7 mouse cellular contexts compared by ENCODE assay signal in genomic region chr5:112297257-112297656, GRCm38 (mm10). TPM values are rescaled to one million over a fixed set of nuclear protein-coding genes. Genes with fewer than 3 reads are reported as not detected.
DNase-seq lines count a peak whose midpoint lies in the region; ATAC-seq lines count a peak whose summit lies in the region.

No protein-coding gene starts in this region.

- WGBS in limb, embryonic 15.5 days = 69% methylated on average over 2 of the region's 2 CpGs
- 84% methylated on average over 2 of the region's 2 CpGs for WGBS in limb, embryonic 10.5 days

- H3K9me3 ChIP-seq in limb, embryonic 15.5 days = no peaks in the 10 kb centered on the region
- H3K9me3 ChIP-seq in limb, embryonic 10.5 days (replicated peaks) = no peaks in the 10 kb centered on the region

- peak overlapping the region; percentile 60; the same call in 1 of the 2 replicates for H3K27ac ChIP-seq in limb, embryonic 15.5 days
- no peak overlapping the region for H3K27ac ChIP-seq in limb, embryonic 10.5 days

- no peak for ATAC-seq in limb, embryonic 15.5 days (ENCODE audit: insufficient number of reproducible peaks, low FRiP score, low TSS enrichment, low read depth)
- ATAC-seq in megakaryocyte progenitor cell, adult 5-6 weeks (replicated peaks; ENCODE audit: poor library complexity) = peak; percentile 4

- no peak for DNase-seq in limb, embryonic 10.5 days (ENCODE audit: low spot score)
- peak; percentile 38 for DNase-seq in ES-CJ7 (ENCODE audit: low read depth, low spot score)
- peak; percentile 62 for DNase-seq in brain, adult 2 months (ENCODE audit: low read depth, low spot score)
- DNase-seq in right cerebral cortex, postnatal 25 days = no peak
- DNase-seq in gastrocnemius, postnatal 10 days = no peak

- H3K4me2 ChIP-seq in limb, embryonic 15.5 days = no peak overlapping the region

- H3K27me3 ChIP-seq in limb, embryonic 15.5 days = no peaks in the 10 kb centered on the region
- no peaks in the 10 kb centered on the region for H3K27me3 ChIP-seq in limb, embryonic 10.5 days (ENCODE audit: low read depth, poor library complexity, severe bottlenecking)

- no peak overlapping the region for H3K9ac ChIP-seq in limb, embryonic 15.5 days

- no peak overlapping the region for H3K4me3 ChIP-seq in limb, embryonic 15.5 days
- H3K4me3 ChIP-seq in limb, embryonic 10.5 days = no peak overlapping the region

- no peaks in the 10 kb centered on the region for H3K36me3 ChIP-seq in limb, embryonic 15.5 days
- 0 out of 2 replicates have a peak, but pooled peaks cover 2% of the 10 kb centered on the region for H3K36me3 ChIP-seq in limb, embryonic 10.5 days

- peaks cover 22% of the 10 kb centered on the region for H3K4me1 ChIP-seq in limb, embryonic 15.5 days
- peaks cover 17% of the 10 kb centered on the region for H3K4me1 ChIP-seq in limb, embryonic 10.5 days

RNA-seq across cellular contexts. Expression of gene Tpst2, which starts 20.8 kb away (rescaled TPM):
- polyA plus RNA-seq in limb, embryonic 15.5 days (2015; fragmentation: Nextera tagmentation; extraction: Ambion mirVana) = 51.2 and 54.7 TPM in 2 replicates
- polyA plus RNA-seq in limb, embryonic 10.5 days (2016; fragmentation: Nextera tagmentation; extraction: Ambion mirVana) = 37.5 and 38.0 TPM in 2 replicates
- total RNA-seq in megakaryocyte progenitor cell, adult 5-6 weeks (2015) = 22.6 and 29.6 TPM in 2 replicates
- total RNA-seq in megakaryocyte progenitor cell, adult 5-6 weeks (2017) = 31.4 and 45.3 TPM in 2 replicates
- 10 to 100 TPM; 21.5 to 23.6 TPM for total RNA-seq in gastrocnemius, postnatal 10 days (2021)

RNA-seq across cellular contexts. Expression of gene Tfip11, which starts 28.9 kb away (rescaled TPM):
- 28.3 and 28.7 TPM in 2 replicates for polyA plus RNA-seq in limb, embryonic 15.5 days (2015; fragmentation: Nextera tagmentation; extraction: Ambion mirVana)
- 43.5 and 44.4 TPM in 2 replicates for polyA plus RNA-seq in limb, embryonic 10.5 days (2016; fragmentation: Nextera tagmentation; extraction: Ambion mirVana)
- 12.9 and 16.2 TPM in 2 replicates for total RNA-seq in megakaryocyte progenitor cell, adult 5-6 weeks (2015)
- 12.9 and 20.1 TPM in 2 replicates for total RNA-seq in megakaryocyte progenitor cell, adult 5-6 weeks (2017)
- total RNA-seq in gastrocnemius, postnatal 10 days (2021) = 10 to 100 TPM; 14.8 to 15.9 TPM

RNA-seq across cellular contexts. Expression of gene Crybb1, which starts 41.6 kb away (rescaled TPM):
- polyA plus RNA-seq in limb, embryonic 15.5 days (2015; fragmentation: Nextera tagmentation; extraction: Ambion mirVana) = 2.6 and 3.6 TPM in 2 replicates
- polyA plus RNA-seq in limb, embryonic 10.5 days (2016; fragmentation: Nextera tagmentation; extraction: Ambion mirVana) = not detected in 2 replicates
- total RNA-seq in megakaryocyte progenitor cell, adult 5-6 weeks (2015) = not detected in 2 replicates
- total RNA-seq in megakaryocyte progenitor cell, adult 5-6 weeks (2017) = not detected in 2 replicates
- total RNA-seq in gastrocnemius, postnatal 10 days (2021) = 1 to 10 TPM; 1.4 to 1.7 TPM

RNA-seq across cellular contexts. Expression of gene Cryba4, which starts 44.9 kb away (rescaled TPM):
- 1.5 and 1.6 TPM in 2 replicates for polyA plus RNA-seq in limb, embryonic 15.5 days (2015; fragmentation: Nextera tagmentation; extraction: Ambion mirVana)
- 0.34 and 0.46 TPM in 2 replicates for polyA plus RNA-seq in limb, embryonic 10.5 days (2016; fragmentation: Nextera tagmentation; extraction: Ambion mirVana)
- not detected in 2 replicates for total RNA-seq in megakaryocyte progenitor cell, adult 5-6 weeks (2015)
- not detected in 2 replicates for total RNA-seq in megakaryocyte progenitor cell, adult 5-6 weeks (2017)
- total RNA-seq in gastrocnemius, postnatal 10 days (2021) = under 1 TPM; 0.33 to 0.61 TPM

RNA-seq across cellular contexts. Expression of gene Srrd, which starts 45.6 kb away (rescaled TPM):
- 32.6 and 37.8 TPM in 2 replicates for polyA plus RNA-seq in limb, embryonic 15.5 days (2015; fragmentation: Nextera tagmentation; extraction: Ambion mirVana)
- 56.2 and 59.2 TPM in 2 replicates for polyA plus RNA-seq in limb, embryonic 10.5 days (2016; fragmentation: Nextera tagmentation; extraction: Ambion mirVana)
- total RNA-seq in megakaryocyte progenitor cell, adult 5-6 weeks (2015) = 33.7 and 40.2 TPM in 2 replicates
- 15.1 and 18.5 TPM in 2 replicates for total RNA-seq in megakaryocyte progenitor cell, adult 5-6 weeks (2017)
- 1 to 10 TPM; 4.7 to 5.0 TPM for total RNA-seq in gastrocnemius, postnatal 10 days (2021)

Comparison
In these comparisons a context has a peak if more than half of its experiments do, and no peak if none do; other contexts are left out.
1. DNase-seq: peak in ES-CJ7 (single experiment) and brain, adult 2 months (single experiment); none in limb, embryonic 10.5 days (single experiment), right cerebral cortex, postnatal 25 days (single experiment) and gastrocnemius, postnatal 10 days (single experiment).